Mouse (Mus musculus) liver, embryonic 18 days (tissue): Measurements from ENCODE around the gene 5730409E04Rik. TPM values are rescaled to one million over a fixed set of nuclear protein-coding genes. Genes with fewer than 3 reads are reported as not detected.

Experiments used
- polyA plus RNA-seq: library from polyadenylated mRNA; depleted of rRNA; stranded (reverse); fragments of >200 nt; gene quantifications from 2 replicates; pipeline ENCODE4 v1.2.3, GENCODE M21; 2012; rRNA removed

Gene 5730409E04Rik
- polyA plus RNA-seq, result 0.85 and 0.90 TPM in 2 replicates

GRCm38 (mm10) chr4:126609606-126610181, at the start of gene 5730409E04Rik:
5730409E04Rik (plus strand) TSS chr4:126609818.

Other genes with a start within 250 kb of the 5730409E04Rik start
- 1.3 and 1.4 TPM in 2 replicates for gene Ago3, start 180.3 kb upstream of the 5730409E04Rik start, polyA plus RNA-seq
- gene Ago1, start 141.2 kb upstream of the 5730409E04Rik start, polyA plus RNA-seq, result 3.0 and 3.3 TPM in 2 replicates
- 0.42 and 0.44 TPM in 2 replicates for gene Ago4, start 76.3 kb upstream of the 5730409E04Rik start, polyA plus RNA-seq
- gene Clspn, start 52.9 kb upstream of the 5730409E04Rik start, polyA plus RNA-seq, result 8.6 and 9.4 TPM in 2 replicates
- gene Psmb2, start 67.8 kb downstream of the 5730409E04Rik start, polyA plus RNA-seq, result 104 and 108 TPM in 2 replicates
- not detected in 2 replicates for gene Tfap2e, start 126.4 kb downstream of the 5730409E04Rik start, polyA plus RNA-seq
- 4.2 and 5.0 TPM in 2 replicates for gene Ncdn, start 143.6 kb downstream of the 5730409E04Rik start, polyA plus RNA-seq
- 7.1 and 8.0 TPM in 2 replicates for gene AU040320, start 143.7 kb downstream of the 5730409E04Rik start, polyA plus RNA-seq